Mouse (Mus musculus): ENCODE results near the gene Gdf2. TPM values are rescaled to one million over a fixed set of nuclear protein-coding genes. Genes with fewer than 3 reads are reported as not detected.

Gdf2 gene
- total RNA-seq (2022), result not detected

DNA sequence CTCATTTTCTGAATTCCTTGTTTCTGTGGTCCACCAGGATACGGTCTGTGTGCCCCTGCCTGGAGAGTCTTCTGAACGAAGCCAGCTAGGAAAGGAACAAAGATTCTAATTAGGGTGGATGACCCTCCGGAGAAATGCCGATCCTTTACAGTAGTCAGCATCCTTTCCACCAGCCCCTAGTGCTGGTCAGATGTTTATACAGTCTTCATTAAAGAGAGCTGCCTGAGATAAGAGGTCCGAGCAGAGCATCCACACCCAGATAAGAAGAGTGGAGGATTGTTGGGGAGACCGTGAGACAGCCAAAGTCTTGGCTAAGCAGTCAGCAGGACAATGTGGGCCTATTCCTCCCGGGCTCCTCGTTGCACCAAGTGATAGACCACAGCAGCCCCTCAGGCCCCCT, at the start of gene Gdf2:
Gene Gdf2, plus strand, starts transcription at position 301 of the 400 bp plus-strand sequence.
- no peak for DNase-seq (ENCODE audit: low spot score in 2 of 2)

DNA sequence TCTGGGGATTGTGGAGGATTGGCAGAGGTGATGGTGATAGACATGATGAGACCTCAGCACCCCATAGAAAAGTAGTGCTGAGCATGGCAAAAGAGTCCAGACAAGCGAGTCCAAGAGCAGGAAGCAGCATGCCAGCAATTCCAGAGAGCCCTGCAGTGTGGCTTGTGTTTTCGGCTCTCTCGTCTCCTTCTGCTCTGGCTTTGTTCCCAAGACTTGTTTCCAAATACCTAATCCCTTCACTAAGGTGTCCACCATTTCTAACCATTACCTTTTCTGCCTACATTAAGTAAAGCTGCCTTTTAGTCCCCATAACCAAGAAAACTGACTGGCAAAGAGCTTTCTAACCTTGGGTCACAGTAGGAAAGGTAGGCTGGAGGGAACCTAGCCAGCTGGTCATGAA, 49.3 kb upstream of the Gdf2 start:
- no peak for DNase-seq (ENCODE audit: low spot score in 2 of 2)

GRCm38 (mm10) chr14:33895777-33896176, 45.1 kb upstream of the Gdf2 start:
- peak in 1 of 2 experiments; percentile 13 for DNase-seq (ENCODE audit: low spot score in 2 of 2)

DNA sequence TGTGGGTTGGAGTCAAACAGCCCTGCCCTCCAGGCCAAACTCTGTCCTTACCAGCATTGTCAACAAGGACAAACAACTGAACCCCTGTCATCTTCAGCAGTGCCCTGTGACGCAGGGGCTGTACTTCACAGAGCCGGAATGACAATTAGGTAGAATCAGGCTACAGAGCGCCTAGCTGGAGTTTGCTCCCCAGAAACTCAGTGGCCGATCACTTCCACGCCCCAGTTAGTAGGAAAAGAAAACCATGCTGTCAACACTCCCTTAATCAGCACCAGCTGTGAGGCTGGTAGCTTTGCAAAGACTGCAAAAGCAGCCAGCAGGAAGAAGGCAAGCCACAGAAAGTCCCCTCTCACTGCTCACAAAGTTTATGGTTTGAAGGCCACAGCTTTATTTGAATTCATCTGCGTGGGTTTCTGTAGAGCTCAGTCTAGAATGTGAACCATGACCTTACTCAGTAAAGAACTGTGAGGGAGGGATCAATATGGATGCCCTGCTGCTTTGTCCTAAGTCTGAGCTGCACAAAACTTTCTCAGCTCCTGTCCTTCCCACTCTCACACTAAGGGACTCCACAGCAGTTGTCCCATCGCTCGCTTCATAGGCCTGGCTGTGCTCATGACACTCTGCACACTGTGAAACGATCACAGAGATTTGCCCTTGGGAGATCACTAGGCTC, 44.1 kb upstream of the Gdf2 start:
- DNase-seq (ENCODE audit: low spot score in 2 of 2), result no peak

DNA sequence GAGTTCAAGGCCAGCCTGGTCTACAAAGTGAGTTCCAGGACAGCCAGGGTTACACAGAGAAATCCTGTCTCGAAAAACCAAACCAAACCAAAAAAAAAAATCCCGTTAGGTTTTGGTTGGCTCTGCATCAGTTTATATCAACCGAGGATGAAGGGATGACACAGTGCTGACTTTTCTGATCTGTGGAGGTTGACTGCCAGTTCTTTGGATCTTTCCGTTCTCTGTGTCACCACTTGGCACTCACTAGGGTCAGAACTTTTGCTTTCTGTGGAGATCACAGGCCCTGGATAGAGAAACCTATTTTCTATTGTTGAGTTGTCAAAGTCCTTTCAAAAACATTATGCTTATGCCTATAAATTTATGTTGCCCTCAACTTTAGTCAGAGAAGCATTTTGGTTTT, 38.1 kb upstream of the Gdf2 start:
- no peak for DNase-seq (ENCODE audit: low spot score in 2 of 2)

- DNase-seq (ENCODE audit: low spot score in 2 of 2), result no peak
These were observed 37.6 kb upstream of the Gdf2 start for GRCm38 (mm10) chr14:33903199-33903598.

DNA sequence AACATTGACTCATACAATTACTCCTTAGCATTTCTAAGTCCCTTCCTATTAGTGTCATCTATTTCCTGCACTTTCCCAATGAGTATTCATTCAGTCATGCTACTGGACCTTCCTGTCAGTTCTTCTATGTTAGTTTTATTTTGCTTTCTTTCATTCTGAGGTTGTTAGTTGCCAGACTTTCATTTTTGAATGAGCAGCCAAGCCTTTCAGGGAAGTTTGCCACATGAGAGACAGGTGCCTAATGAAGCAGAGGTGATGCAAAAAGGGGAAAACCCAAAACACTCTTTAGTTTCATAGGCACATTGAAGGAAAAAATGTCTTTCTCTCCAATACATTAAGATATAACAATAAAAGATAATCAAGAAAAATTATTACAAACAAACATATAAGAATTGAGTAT, 36.0 kb upstream of the Gdf2 start:
- DNase-seq (ENCODE audit: low spot score in 2 of 2), result no peak

DNA sequence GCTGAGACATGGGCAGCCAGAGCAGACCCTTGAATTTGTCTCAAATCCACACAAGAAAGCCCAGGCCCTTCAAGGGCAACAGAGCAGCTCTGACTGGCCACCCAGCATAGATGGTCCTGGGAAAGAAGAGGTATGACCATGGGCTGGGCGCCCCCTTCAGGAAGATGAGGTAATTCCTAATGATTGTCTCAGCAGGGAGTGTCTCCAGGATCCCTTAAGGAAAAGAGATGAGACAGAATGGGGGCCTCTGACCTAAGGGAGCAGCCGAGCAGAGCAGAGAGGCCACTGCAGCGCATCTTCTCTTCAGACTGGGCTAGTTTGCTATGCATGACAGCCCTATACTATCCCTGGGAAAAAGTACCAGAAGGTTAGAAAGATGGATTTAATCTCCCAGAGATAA, 27.1 kb upstream of the Gdf2 start:
- no peak for DNase-seq (ENCODE audit: low spot score in 2 of 2)

DNA sequence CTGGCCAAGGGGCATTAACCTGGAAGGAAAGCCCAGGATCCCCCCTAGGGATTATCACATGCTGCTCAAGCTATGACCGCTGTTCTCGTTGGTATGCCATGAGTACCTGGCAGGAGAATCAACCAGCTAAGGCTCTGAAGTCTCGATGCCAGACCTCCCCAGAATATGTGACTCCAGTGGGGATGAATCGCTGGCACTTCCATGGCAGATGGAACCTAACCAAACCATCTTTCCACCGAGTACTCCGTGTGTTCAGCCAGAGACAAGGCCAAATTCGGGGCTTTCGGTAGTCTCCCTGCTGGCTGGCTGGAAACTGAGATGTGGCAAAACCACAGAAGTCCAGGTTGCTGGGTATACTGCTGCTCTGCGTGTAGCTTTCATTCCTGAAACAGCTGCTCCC, 26.6 kb upstream of the Gdf2 start:
- no peak for DNase-seq (ENCODE audit: low spot score in 2 of 2)

GRCm38 (mm10) chr14:33920727-33921559, 19.9 kb upstream of the Gdf2 start:
- no peak for DNase-seq (ENCODE audit: low spot score in 2 of 2)

GRCm38 (mm10) chr14:33922771-33923167, 18.1 kb upstream of the Gdf2 start:
- no peak for DNase-seq (ENCODE audit: low spot score in 2 of 2)

GRCm38 (mm10) chr14:33923168-33924070, 17.4 kb upstream of the Gdf2 start, which contains the start of gene Gdf10:
Gene Gdf10 (plus strand): TSS chr14:33923587.
- peak; percentile 18 to 29 for DNase-seq (ENCODE audit: low spot score in 2 of 2)

DNA sequence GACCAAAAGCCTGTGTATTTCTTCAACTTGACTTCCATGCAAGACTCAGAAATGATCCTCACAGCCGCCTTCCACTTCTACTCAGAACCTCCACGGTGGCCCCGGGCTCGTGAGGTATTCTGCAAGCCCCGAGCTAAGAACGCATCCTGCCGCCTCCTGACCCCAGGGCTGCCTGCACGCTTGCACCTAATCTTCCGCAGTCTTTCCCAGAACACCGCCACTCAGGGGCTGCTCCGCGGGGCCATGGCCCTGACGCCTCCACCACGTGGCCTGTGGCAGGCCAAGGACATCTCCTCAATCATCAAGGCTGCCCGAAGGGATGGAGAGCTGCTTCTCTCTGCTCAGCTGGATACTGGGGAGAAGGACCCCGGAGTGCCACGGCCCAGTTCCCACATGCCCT, 9.0 kb upstream of the Gdf2 start:
- DNase-seq (ENCODE audit: low spot score in 2 of 2), result no peak

DNA sequence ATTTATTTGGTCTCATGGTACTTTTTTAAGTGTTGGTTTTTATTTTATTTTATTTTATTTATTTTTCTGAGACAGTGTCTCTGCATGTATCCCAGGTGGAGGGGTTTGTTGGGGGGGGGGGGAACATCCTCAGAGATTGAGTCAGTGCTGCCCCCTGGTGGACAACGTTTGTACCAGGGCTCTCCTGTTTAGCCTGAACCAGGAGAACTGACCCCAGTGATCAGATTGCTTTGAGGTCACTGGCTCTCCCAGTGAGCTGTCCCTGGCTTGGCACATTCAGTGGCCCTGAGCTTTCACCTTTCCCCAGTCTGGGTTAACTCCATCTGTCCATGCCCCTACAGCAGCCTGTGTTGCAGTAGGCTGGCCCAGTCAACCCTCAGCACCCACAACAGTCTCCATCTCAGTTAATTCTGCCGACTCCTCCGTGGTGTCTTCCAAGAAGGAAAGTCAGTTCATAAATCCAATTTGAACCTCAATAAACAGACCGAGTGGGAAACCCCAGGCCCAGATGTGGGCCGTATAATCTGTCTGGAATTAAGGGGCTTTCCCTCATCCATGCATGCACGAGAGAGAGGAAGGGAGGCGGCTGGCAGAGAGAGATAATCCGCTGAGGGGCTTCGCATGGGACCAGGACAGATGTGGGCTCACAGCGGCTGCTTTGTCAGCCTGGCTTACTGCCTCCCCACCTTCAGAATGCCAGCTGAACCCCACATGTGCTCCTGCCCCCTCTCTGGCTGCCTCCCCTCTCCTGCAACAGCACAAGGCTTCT, 7.7 kb upstream of the Gdf2 start:
- peak in 1 of 2 experiments; percentile 30 for DNase-seq (ENCODE audit: low spot score in 2 of 2)

DNA sequence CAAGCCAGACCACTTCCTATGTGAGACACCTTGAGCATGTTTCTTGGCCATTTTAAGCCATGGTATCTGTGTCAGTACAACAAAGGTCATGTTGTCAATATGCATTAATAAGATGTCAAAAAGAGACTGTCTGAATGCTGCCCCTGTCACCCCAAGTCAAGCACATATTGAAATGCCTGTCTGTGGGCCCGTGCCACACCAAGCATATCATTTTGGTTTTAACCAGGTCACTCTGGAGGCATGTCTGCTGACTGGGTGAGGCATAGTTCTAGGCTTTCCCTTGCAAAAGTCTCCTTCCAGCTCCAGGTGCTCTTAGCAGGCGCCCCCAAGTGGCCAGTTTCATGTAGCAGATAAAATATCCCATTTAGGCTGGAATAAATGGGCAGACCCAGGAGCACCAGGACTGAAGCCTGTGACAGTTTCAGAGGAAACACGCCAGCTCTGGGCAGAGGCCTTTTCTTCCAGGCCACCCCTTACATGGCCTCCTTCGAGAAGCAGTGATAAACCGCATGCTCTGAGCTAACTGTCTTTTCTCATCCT, 7.0 kb upstream of the Gdf2 start:
- peak in 1 of 2 experiments; percentile 50 for DNase-seq (ENCODE audit: low spot score in 2 of 2)

DNA sequence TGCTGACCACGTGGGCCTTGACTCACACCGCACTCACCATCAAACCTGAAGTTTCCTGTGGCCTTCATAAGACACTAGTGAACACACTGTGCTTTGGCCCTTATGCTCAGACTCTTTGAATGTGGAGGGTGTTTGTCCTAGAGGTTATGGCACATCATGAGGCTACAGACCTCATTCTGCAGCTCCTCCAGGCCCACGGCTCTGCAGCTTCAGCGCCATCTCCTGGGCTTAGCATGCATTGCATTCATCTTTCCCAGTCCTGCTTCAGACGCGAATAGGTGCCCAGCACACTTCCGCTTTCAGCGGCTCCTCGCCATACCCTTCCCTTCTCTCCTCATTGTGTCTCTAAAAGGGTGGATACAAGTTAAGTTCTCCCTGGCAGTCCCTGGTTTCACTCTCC, 1.7 kb upstream of the Gdf2 start:
- DNase-seq (ENCODE audit: low spot score in 2 of 2), result peak; percentile 39 to 59

DNA sequence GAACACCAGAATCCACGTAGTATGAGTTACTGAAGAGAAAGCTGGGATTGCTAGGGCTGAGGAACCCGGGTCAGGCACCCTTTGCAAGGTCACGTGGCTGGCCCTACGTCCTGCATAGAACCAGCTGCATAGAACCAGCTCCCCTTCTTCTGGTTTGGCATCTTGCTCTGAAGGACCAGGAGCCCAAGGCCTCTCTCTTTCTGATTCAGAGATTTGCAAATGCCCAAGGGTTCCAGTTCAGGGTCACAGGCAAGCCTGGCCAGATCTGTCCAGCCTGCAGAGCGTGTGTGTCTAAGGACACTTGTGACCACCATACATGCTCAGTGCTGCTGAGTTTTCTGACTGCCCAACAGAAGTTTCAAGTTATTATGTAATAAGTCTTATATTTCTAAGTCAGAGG, 1.4 kb downstream of the Gdf2 start:
- DNase-seq (ENCODE audit: low spot score in 2 of 2), result no peak

DNA sequence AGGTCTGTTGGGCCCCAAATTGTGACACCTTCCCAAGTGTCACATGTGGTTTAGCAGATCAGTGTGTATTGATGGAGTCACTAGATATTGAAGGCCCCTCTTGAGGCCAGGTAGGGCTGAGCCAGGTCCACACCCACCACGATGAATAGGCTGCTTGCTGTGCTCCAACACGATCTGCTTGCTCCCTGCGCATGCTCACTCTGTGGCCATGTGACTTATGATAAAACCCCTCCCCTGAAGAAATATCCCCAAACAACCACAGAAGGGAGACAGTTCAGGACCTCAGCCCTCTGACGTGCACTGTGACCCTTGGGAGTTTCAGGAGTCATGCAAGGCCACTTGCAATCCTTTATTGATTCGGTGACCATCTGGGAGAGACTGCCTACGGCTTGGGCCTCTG, 5.3 kb downstream of the Gdf2 start:
- DNase-seq (ENCODE audit: low spot score in 2 of 2), result no peak

DNA sequence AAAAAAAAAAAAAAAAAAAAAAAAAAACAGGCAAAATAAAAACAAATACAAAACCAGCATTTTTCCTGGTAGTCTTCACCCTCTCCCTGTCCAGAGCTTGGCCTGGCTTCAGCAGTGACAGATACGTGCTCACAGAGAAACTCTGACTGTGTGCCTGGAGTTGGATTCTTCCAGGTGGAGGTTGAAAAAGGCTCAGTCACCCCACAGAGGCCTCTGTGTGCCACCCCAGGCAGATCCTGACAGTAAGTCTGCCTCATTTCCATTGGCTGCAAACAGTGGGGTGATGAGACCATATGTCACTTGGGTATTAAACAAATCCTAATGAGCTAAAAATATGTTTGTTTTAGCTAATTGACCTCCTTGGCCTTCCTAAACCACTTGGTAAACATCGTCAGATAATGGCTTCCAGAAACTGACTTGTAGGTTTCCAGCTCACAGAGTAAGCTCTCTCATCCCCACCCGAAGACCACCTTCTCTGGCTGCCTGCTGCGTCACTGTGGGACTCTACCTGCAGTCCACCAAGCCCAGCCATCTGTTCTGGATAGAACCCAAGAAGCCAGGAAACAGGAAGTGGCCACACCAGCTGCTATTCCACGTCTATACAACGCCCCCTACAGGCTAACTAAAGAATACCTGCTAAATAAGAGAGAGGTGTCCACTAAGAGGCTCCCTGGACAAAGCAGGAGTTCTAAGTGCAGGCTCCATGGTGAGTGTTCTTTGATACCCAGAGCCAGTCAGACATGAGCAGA, 11.6 kb downstream of the Gdf2 start:
- DNase-seq (ENCODE audit: low spot score in 2 of 2), result no peak

DNA sequence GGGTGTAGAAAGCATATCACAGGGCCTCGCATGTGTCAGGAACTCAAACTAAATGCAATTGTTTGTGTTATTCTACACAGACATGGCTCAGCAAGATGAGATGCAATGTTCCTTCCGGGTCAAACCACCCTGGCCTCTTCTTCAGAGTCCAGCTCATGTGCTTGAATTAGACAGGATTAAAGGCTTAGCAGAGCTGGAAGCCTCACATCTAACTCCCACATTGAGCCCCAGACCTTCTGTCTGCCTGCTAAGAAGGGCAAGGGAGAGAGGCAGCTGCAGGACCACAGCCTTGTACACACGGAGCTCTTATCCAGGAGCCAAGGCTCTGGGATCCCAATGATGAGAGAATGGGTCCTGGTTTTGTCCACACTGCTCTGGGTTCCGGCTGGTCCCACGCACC, 12.9 kb downstream of the Gdf2 start, which contains the start of gene Rbp3:
Gene Rbp3, plus strand, starts transcription at position 243 of the 400 bp plus-strand sequence.
- no peak for DNase-seq (ENCODE audit: low spot score in 2 of 2)

Data from left cerebral cortex, adult 8-10 months (tissue).